21 mouse cellular contexts compared by ENCODE assay signal in the genomic region with DNA sequence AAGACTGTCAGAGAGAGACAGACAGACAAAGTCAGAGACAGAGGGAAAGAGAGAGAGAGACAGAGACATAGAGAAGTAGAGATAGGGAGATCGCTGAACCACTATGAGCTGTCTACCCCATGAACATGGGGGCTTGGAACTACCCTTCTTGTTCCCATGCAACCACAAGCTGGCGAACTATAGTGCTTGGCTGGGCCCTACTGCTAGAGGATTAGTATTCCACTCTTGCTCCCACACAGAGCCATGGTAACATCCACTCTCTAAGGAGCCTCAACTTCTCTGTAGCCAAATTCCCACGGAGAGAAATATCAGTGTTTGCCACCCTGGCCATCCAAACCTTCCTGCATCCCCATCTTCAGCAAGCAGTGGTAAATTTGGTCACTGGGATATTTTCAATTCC.
"Had no signal": no experiment of that assay in that cellular context is flagged by ENCODE, and none has a peak within 500 bp of the region (broad histone marks: within the 10 kb centered on the region; RNA-seq: fewer than 3 reads in every experiment).

No protein-coding gene starts in this region.

- H3K27ac ChIP-seq: kidney, embryonic 15.5 days; limb, embryonic 10.5 days; limb, embryonic 13.5 days; liver, embryonic 12.5 days; liver, embryonic 15.5 days; lung, embryonic 15.5 days; midbrain, embryonic 10.5 days; midbrain, embryonic 13.5 days; neural tube, embryonic 12.5 days had no signal

- H3K27me3 ChIP-seq: kidney, embryonic 15.5 days; limb, embryonic 13.5 days; liver, embryonic 12.5 days; liver, embryonic 15.5 days; lung, embryonic 15.5 days; megakaryocyte, embryonic 14.5 days; midbrain, embryonic 13.5 days; neural tube, embryonic 12.5 days had no signal

- H3K4me2 ChIP-seq: kidney, embryonic 15.5 days; limb, embryonic 13.5 days; liver, embryonic 12.5 days; liver, embryonic 15.5 days; lung, embryonic 15.5 days; midbrain, embryonic 13.5 days; neural tube, embryonic 12.5 days had no signal

- ATAC-seq: liver, embryonic 12.5 days; midbrain, embryonic 13.5 days had no signal

- H3K4me3 ChIP-seq: kidney, embryonic 15.5 days; limb, embryonic 10.5 days; limb, embryonic 13.5 days; liver, embryonic 12.5 days; liver, embryonic 15.5 days; lung, embryonic 15.5 days; megakaryocyte, embryonic 14.5 days; midbrain, embryonic 10.5 days; midbrain, embryonic 13.5 days; neural tube, embryonic 12.5 days had no signal

- H3K9ac ChIP-seq: kidney, embryonic 15.5 days; limb, embryonic 13.5 days; liver, embryonic 12.5 days; liver, embryonic 15.5 days; lung, embryonic 15.5 days; midbrain, embryonic 13.5 days; neural tube, embryonic 12.5 days had no signal

- DNase-seq: kidney, adult 11 months; kidney, adult 8-10 months; kidney, postnatal 10 days; kidney, postnatal 36 days; layer of hippocampus, postnatal 36 days; liver; lung, adult 18-20 months; lung, postnatal 10 days; lung, postnatal 36 days; thymus, adult 18-20 months; thymus, postnatal 36 days had no signal

- H3K36me3 ChIP-seq: kidney, embryonic 15.5 days; limb, embryonic 10.5 days; limb, embryonic 13.5 days; liver, embryonic 12.5 days; liver, embryonic 15.5 days; lung, embryonic 15.5 days; midbrain, embryonic 10.5 days; midbrain, embryonic 13.5 days; neural tube, embryonic 12.5 days had no signal

- H3K4me1 ChIP-seq: limb, embryonic 10.5 days; liver, embryonic 12.5 days; liver, embryonic 15.5 days; megakaryocyte, embryonic 14.5 days; midbrain, embryonic 10.5 days; neural tube, embryonic 12.5 days had no signal

- H3K9me3 ChIP-seq: kidney, embryonic 15.5 days; limb, embryonic 10.5 days; limb, embryonic 13.5 days; liver, embryonic 12.5 days; liver, embryonic 15.5 days; lung, embryonic 15.5 days; midbrain, embryonic 10.5 days; neural tube, embryonic 12.5 days had no signal
